Mouse (Mus musculus) neural tube, embryonic 14.5 days (tissue): Measurements from ENCODE around the gene Lmod3. TPM values are rescaled to one million over a fixed set of nuclear protein-coding genes. Genes with fewer than 3 reads are reported as not detected.

Experiments
- polyA plus RNA-seq: library from polyadenylated mRNA; unstranded; fragments of >200 nt; fragmentation: Nextera tagmentation; extraction: Ambion mirVana; gene quantifications from 2 replicates; pipeline ENCODE4 v1.2.1, GENCODE M21; 2014

Lmod3 gene
- polyA plus RNA-seq, 1 experiment from 2014 or later: 0.09 TPM

Other genes starting within 250 kb of the Lmod3 start
- gene Fam19a4, start 192.3 kb downstream of the Lmod3 start, polyA plus RNA-seq: 0.99 and 3.7 TPM in 2 replicates
- gene Eogt, start 103.6 kb downstream of the Lmod3 start, polyA plus RNA-seq: 9.9 and 11.3 TPM in 2 replicates
- 40.4 and 42.5 TPM in 2 replicates for gene Tmf1, start 73.6 kb downstream of the Lmod3 start, polyA plus RNA-seq
- gene Uba3, start 47.1 kb downstream of the Lmod3 start, polyA plus RNA-seq: 96.3 and 96.8 TPM in 2 replicates
- 64.8 and 80.2 TPM in 2 replicates for gene Arl6ip5, start 42.1 kb downstream of the Lmod3 start, polyA plus RNA-seq